Mouse (Mus musculus) cortical plate, adult 2 months (tissue): Measurements from ENCODE around the gene H2al1f.

Experiments used
- CTCF ChIP-seq: fragments of 200-500 bp; IDR thresholded peaks from 2 replicates; pipeline ENCODE4 v1.5.1; 2011; ENCODE audit warnings: mild to moderate bottlenecking, control low read depth, low read length; ENCODE audit not compliant: insufficient read depth; ENCODE audit errors: extremely low read depth
- POLR2A ChIP-seq: fragments of 200-500 bp; IDR thresholded peaks from 2 replicates; pipeline ENCODE4 v1.6.1; 2011; ENCODE audit warnings: mild to moderate bottlenecking, low read length, control low read depth; ENCODE audit not compliant: insufficient read depth; ENCODE audit errors: extremely low read depth

- TF ChIP-seq CTCF (no peak), POLR2A (no peak)
Measured at GRCm38 (mm10) chrX:11273190-11273589, 41.8 kb upstream of the H2al1f start.
